Mouse (Mus musculus): ENCODE measurements at regions not wholly inside any gene's neighbourhood (a gene's known extent, or its start where the extent isn't known, plus 50 kb on each side); places are given as distances from the start of the nearest gene placed in this dataset.

DNA sequence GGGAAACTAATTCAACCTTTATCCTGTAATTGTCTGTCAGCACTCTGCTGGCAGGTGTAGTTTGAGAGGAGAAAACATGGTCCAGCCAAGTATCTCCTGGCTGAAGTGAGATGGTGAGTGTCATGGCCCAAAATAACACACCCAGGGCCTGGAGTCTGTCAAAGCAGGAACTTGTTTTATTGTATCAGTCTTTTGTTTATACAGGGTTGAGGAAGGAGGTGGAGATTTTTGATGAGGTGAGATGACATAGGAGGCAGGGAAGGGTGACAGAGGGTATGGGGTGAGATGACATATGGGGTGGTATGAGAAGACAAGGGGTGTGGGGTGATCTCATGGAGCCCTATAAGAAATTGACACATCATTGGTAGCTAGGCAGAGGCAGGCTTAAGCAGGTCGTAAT, 395.6 kb upstream of the Smc2 start:
- TF ChIP-seq CTCF (IDR thresholded peaks at IDR 0.05; ENCODE audit: control insufficient read depth, insufficient read depth, insufficient read length) (no peak), MAX (IDR thresholded peaks at IDR 0.05) (no peak), CEBPB (IDR thresholded peaks at IDR 0.05; ENCODE audit: low read depth) (no peak), MYOD1 (IDR thresholded peaks at IDR 0.05; ENCODE audit: control insufficient read depth, insufficient read length, low read depth) (no peak), USF1 (IDR thresholded peaks at IDR 0.05; ENCODE audit: low read depth) (no peak)

Measured in C2C12 (cell line).